Mouse (Mus musculus) cerebellum, postnatal 25 days (tissue): ENCODE data around the gene Adora3.

ENCODE experiments used
- DNase-seq, 2 experiments: peaks; one replicate each; pipeline ENCODE4 v3.0.0; 2021; ENCODE audit warnings: mixed read lengths in 2 of 2

Gene Adora3

GRCm38 (mm10) chr3:105951348-105951747 lies 80.7 kb downstream of the Adora3 start:
- DNase-seq, result no peak

GRCm38 (mm10) chr3:105957235-105957634 lies 86.6 kb downstream of the Adora3 start:
- no peak for DNase-seq

- no peak for DNase-seq
These were observed 87.5 kb downstream of the Adora3 start for GRCm38 (mm10) chr3:105958204-105958603.
